Mouse (Mus musculus): ENCODE results near the gene Ptpn7.

DNA sequence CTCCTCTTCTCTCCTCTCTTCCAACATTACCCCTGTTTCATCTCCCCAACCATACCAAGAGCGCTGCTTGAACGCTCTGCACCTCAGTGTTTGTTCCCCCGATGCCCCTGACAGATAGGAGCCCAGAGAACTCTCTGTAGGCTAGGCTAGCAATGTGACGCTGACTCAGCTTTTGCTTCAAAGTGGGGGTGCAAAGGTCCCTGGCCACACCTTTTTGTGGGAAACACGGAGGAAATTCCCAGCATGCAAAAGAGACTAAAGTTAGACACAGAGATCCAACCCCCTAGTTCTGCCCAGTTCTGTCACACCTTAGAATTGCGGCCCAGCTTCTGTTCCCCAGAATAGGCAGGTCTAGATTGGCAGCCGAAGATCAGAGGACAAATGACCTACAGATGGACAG lies 46.4 kb downstream of the Ptpn7 start:
- TF ChIP-seq CTCF (IDR thresholded peaks at IDR 0.05; ENCODE audit: borderline replicate concordance, control insufficient read depth, extremely low read depth, insufficient read depth, low read length, poor library complexity): no peak
- no peak for TF ChIP-seq POLR2A (IDR thresholded peaks at IDR 0.05; ENCODE audit: control insufficient read depth, extremely low read depth, insufficient read depth, low read length, poor library complexity)
